Mouse (Mus musculus): ENCODE measurements around the gene Slc16a5.

GRCm38 (mm10) chr11:115512004-115512403 is 49.7 kb downstream of the Slc16a5 start:
- TF ChIP-seq GATA1 (IDR thresholded peaks at IDR 0.05; ENCODE audit: borderline replicate concordance, low read length), result no peak
- TF ChIP-seq FLI1 (IDR thresholded peaks at IDR 0.05; ENCODE audit: low read length), result no peak
